Mouse (Mus musculus) left cerebral cortex, adult 2 months (tissue): Measurements from ENCODE around the gene Slc2a4. TPM values are rescaled to one million over a fixed set of nuclear protein-coding genes. Genes with fewer than 3 reads are reported as not detected.

Experiments
- DNase-seq, 2 experiments: peaks; one replicate each; pipeline ENCODE4 v3.0.0; 2021 to 2022; ENCODE audit warnings: low spot score in 2 of 2, mixed read lengths in 1 of 2; ENCODE audit errors: extremely low spot score in 1 of 2
- H3K27ac ChIP-seq: fragments of 200-600 bp; 2 replicates; pipeline ENCODE4 v1.8.1; 2022
- H3K4me3 ChIP-seq: fragments of 200-600 bp; 2 replicates; pipeline ENCODE4 v1.8.1; 2022
- CTCF ChIP-seq: fragments of 200-600 bp; IDR thresholded peaks from 2 replicates; pipeline ENCODE4 v1.8.1; 2022; ENCODE audit warnings: antibody characterized with exemption, mild to moderate bottlenecking, moderate library complexity
- intact Hi-C: fragments of 180-260 bp; cut with DNase I; formaldehyde crosslinking; loops from one replicate; pipeline ENCODE4 v1.15.1; 2025
- total RNA-seq, 2 experiments: library from RNA; stranded (reverse); gene quantifications; 2 replicates each; pipeline ENCODE4 v1.2.3; 2021

Gene Slc2a4
- total RNA-seq, 2 experiments from 2014 or later = 2.3 to 4.1 TPM

DNA sequence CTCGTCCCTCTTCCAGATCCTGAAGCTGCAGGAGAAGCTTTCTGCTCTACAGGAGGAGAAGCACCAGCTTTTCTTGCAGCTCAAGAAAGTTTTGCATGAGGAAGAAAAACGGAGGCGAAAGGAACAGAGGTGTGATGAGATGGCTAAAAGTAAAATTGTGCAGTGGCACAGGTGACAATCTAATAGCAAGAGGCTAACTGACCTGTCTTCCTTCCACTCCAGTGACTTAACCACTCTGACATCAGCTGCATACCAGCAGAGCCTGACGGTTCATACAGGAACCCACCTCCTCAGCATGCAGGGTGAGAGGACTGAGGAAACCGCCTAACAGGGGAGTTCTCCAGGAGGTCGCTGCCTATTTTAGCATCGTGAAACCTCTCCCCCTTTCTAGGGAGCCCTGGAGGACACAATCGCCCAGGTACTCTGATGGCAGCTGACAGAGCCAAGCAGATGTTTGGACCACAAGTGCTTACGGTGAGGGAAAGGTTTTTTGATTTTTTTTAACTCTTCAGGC is 33.0 kb downstream of the Slc2a4 start:
- DNase-seq = no peak
- intact Hi-C loops = no loop called here

DNA sequence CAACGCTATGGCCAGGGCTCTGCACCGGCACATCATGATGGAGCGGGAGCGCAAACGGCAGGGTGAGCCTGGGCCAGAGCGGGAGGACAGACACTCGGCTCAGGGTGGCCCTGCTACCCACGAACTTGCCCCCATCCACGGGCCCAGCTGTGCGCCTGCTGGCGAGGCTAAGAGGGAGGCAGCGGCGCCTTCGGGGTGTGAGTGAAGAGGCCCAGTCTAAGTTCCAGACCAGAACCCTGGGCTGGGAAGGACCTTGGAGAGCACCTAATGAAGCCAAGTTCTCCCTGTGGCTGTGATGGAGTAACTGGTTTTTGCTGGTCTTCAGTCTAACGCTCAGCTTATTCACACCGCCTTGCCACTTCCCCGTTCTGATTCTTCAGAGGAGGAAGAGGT is 33.6 kb downstream of the Slc2a4 start:
- no peak for DNase-seq
- intact Hi-C loops = no loop called here
- TF ChIP-seq CTCF = no peak
- peak overlapping the region; percentile 98 for H3K27ac ChIP-seq
- H3K4me3 ChIP-seq = peak overlapping the region; percentile 97

More for the DNA sequence above, 33.0 kb downstream of the Slc2a4 start:
- TF ChIP-seq CTCF = no peak
- H3K27ac ChIP-seq = no peak overlapping the region
- H3K4me3 ChIP-seq = peak overlapping the region; percentile 97

DNA sequence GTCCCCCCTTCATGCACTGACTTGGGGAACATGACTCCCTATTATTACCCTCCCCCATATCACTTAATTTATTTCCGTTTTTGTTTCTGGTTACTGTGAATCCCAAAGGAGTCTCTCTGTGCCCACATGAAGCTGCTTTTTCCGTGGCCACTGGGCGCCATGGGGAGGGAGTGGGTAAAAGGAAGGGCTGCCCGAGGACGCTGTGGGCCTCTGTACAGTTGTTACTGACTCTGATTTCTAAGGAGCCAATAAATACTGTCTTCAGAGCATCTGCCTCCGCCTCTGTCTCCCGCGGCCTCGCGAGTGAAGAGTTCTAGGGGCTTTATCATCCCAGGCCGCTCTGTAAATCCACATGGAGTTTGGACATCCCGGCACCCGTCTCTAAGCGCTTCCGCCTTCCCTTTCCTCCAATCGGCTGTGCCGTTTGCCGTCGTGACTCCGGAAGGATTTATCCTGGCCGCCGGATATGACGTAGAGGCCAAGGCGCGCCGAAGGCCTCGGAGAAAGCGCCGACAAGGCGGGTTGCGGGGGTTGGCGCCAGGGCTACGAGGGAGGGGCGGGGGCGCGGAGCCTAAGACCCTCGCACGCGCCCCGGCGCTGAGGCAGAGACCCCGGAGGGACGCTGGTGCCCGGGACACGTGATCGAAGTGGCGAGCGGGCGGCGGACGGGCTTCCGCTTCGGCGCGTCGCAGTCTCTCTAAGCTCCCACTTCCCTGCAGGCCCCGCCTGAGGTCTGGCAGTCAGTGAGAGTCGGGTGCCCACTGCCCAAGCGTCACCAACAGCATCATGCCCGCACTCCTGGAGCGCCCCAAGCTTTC is 34.2 kb downstream of the Slc2a4 start, which contains the start of gene Gps2:
TSS of gene Gps2 (plus strand) at position 335 of the 818 bp plus-strand sequence.
- intact Hi-C loops = no loop called here
- TF ChIP-seq CTCF = no peak
- Histone ChIP-seq H3K4me3 (peak within 1 kb of the TSS; percentile 97), H3K27ac (peak within 1 kb of the TSS; percentile 98)
- DNase-seq = peak; percentile 92 to 93

DNA sequence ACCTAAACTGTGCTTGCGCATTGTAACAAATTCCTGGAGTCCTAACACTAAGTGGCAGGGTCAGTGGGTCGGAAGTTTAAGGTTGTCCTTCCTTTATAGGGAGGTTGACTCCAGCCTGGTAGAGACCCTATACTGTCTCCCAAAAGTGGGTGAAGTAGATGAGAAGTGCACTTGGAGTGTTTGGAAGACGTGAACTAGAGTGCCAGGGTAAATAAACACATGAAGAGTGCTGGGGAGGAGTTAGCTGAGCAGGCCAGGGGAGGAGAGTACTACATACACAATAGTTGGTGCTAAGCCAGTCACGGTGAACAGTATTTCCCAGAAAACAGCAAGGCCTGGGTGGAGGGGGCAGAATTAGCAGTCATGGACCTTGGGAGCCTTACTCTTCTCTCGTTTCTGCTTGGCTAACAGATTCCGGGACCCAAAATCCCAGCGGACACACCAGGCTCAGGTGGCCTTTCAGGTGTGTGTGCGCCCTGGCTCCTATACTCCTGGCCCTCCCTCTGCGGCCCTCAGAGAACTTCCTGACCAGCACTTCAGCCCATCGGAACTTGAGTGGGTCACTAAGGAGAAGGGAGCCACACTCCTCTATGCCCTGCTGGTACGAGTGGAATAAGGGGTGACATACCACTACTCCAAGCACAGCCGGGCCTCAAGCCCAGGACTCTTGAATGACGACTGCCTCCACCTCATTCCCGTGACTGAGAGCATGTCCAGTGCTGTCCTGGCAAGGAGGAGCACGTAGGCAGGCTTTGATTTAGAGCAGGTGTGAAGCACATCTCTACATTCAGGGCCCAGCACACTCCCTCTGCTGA is 35.1 kb downstream of the Slc2a4 start:
- intact Hi-C loops = no loop called here
- DNase-seq = no peak
- Histone ChIP-seq H3K27ac (no peak overlapping the region), H3K4me3 (peak overlapping the region; percentile 97)
- TF ChIP-seq CTCF = no peak

DNA sequence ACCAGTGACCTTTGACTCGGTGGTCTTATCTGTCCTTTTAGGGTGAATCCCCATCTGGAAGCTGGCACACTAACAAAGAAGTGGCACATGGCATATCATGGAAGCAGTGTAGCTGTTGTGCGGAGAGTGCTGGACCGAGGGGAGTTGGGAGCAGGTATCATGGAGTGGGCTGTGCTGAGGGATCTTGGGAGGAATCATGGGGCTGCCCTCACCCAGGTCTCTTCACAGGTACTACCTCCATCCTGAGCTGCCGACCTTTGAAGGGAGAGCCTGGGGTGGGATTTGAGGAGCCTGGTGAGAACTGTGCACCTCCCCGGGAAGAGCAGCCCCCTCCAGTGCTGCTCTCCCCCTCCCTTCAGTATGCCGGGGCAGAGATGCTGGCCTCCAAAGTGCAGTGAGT is 36.3 kb downstream of the Slc2a4 start:
- DNase-seq = no peak
- intact Hi-C loops = no loop called here
- no peak overlapping the region for H3K4me3 ChIP-seq

DNA sequence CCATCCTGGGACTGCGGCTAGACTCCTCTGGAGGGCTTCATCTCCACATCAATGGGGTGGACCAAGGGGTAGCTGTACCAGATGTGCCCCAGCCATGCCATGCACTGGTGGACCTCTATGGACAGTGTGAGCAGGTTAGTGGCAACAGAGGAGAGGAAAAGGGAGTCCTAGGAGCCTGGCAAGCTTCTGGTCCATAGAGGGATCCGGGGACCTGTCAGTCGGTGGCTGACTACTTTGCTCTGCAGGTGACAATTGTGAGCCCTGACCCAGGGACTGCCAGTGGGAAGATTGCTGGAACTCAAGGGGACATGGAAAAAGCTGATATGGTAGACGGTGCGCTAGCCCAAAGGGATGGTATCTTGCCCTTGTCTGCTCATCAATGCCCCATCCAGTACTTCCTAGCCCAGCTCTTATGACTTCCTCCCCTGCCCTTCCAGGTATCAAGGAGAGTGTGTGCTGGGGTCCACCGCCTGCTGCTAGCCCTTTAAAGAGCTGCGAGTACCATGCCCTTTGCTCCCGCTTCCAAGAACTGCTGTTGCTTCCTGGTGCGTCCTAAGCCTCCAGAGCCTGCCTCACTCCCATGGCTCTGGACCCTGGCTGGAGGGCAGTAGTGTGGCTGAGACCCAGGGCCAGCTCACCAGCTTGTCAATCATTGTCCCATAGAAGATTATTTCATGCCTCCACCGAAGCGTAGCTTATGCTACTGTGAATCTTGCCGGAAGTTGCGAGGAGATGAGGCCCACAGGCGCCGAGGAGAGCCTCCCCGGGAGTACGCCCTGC is 37.0 kb downstream of the Slc2a4 start:
- H3K27ac ChIP-seq = no peak overlapping the region

More for the DNA sequence above, 36.3 kb downstream of the Slc2a4 start:
- no peak for TF ChIP-seq CTCF
- no peak overlapping the region for H3K27ac ChIP-seq

DNA sequence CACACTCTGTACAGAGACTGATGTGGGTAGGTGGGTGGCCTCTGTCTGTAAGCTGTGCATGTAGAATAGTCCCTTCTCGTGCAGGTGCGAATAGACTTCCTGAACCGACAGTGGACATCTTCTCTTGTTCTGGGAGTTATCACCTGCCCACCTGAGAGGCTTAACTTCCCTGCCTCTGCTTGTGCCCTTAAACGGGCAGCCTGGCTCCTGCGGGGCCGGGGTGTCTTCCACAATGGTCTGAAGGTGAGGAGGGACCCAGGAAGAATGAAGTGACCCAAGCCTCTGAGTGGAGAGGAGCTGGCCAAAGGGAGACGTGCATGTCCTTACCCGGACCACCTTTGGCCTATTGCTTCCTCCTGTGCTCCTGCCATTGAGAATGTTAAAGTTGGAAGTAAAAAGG is 37.8 kb downstream of the Slc2a4 start:
- DNase-seq = no peak
- Histone ChIP-seq H3K4me3 (no peak overlapping the region), H3K27ac (no peak overlapping the region)
- TF ChIP-seq CTCF = no peak
- intact Hi-C loops = no loop called here

More for the DNA sequence above, 37.0 kb downstream of the Slc2a4 start:
- intact Hi-C loops = no loop called here
- no peak for TF ChIP-seq CTCF
- no peak for DNase-seq
- H3K4me3 ChIP-seq = no peak overlapping the region

DNA sequence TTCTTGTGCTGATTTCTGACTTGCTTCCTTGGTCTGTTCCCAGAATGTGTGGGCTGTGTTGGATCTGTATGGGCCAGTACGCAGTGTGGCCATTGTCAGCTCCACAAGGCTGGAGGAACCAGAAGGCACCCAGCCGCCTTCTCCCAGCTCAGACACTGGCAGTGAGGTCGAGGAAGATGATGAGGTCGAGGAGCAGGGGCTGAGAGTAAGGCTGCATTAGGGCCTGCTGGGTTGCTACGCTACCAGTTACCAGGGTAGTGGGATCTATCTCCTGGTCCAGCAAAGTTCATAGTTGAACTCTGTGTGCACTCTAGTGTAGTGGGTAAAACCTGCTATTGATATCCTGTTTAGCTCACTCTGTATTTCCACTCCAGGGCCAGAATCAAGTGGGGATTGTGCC is 38.8 kb downstream of the Slc2a4 start:
- Histone ChIP-seq H3K27ac (no peak overlapping the region), H3K4me3 (no peak overlapping the region)
- DNase-seq = no peak
- TF ChIP-seq CTCF = no peak
- intact Hi-C loops = no loop called here

DNA sequence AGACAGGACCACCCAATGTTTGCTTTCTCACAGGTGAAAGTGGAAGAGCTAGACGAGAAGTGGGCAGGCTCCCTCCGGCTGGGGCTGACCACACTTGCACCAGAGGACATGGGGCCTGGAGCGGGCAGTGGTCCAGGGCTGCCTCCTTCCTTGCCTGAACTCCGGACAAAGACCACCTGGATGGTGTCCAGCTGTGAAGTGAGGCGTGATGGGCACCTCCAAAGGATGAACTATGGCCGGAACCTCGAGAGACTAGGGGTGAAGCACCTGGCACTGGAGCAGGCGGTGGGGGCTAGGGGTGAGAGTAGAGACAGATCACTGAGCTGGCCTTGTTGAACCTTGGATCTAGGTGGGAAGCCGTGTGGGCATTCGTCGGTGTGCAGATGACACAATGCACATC is 39.3 kb downstream of the Slc2a4 start:
- intact Hi-C loops = no loop called here
- Histone ChIP-seq H3K4me3 (no peak overlapping the region), H3K27ac (no peak overlapping the region)
- no peak for DNase-seq
- no peak for TF ChIP-seq CTCF

DNA sequence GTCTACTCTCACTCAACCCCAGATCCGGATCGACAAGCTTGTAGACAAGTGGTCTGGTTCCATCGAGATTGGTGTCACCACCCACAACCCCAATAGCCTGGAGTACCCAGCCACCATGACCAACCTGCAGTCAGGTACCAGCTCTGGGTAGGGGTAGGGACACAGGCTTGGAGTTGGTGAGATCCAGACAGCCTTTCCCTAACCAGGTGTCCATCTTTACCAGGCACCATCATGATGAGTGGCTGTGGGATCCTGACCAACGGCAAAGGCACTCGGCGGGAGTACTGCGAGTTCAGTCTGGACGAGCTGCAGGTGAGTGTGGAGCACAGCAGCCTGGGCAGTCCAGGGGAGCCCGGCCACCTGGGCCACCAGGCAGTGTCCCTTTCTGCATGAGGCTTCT is 43.7 kb downstream of the Slc2a4 start:
- TF ChIP-seq CTCF = no peak
- intact Hi-C loops = loop anchor here (5.0 kb wide), 1 partner anchor 67 kb away; the partner anchor contains the start of genes Nlgn2 and Tmem256
- DNase-seq = no peak
- Histone ChIP-seq H3K27ac (no peak overlapping the region), H3K4me3 (no peak overlapping the region)

DNA sequence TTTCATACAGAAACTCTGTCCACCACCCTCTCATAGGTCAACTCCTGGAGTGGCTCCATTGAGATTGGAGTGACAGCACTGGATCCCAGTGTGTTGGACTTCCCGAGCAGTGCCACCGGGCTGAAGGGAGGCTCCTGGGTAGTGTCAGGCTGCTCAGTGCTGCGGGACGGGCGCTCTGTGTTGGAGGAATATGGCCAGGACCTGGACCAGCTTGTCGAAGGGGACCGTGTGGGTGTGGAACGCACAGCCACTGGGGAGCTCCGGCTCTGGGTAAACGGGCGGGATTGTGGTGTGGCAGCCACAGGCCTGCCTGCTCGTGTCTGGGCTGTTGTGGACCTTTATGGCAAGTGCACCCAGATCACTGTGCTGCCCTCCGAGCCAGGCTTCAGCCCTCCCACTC is 45.0 kb downstream of the Slc2a4 start:
- Histone ChIP-seq H3K27ac (no peak overlapping the region), H3K4me3 (peak overlapping the region; percentile 79; the same call in 1 of the 2 replicates)
- DNase-seq = no peak
- TF ChIP-seq CTCF = no peak
- intact Hi-C loops = loop anchor here (5.0 kb wide), 1 partner anchor 66 kb away; the partner anchor contains the start of genes Nlgn2 and Tmem256
